In the genomic region with DNA sequence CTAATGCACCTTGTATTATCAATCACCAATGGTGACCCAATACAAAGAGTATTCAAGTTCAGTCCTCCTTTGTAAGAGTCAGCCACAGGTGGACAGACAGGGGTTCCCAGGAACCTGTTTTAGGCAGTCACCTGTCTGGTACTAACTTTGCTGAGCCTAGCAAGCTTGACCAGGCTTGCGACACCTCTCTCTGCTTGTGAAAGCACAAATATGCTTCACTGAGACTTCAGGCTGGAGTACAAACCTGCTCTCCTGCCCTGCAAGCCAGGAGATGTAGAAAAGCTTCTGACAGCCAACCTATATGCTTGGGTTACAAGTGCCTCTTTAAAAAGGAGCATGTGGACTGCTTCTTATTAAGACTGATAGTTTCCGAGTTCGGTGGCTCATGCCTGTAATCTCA, we compare ENCODE assay signal across 24 mouse cellular contexts. TPM values are rescaled to one million over a fixed set of nuclear protein-coding genes. Genes with fewer than 3 reads are reported as not detected.
DNase-seq lines count a peak whose midpoint lies in the region; ATAC-seq and TF ChIP-seq lines count a peak whose summit lies in the region.
"Had no signal": no experiment of that assay in that cellular context is flagged by ENCODE, and none has a peak within 500 bp of the region (broad histone marks: within the 10 kb centered on the region; RNA-seq: fewer than 3 reads in every experiment).

No protein-coding gene starts in this region.

- no peak for TF ChIP-seq EP300 in lung, postnatal 0 days (IDR thresholded peaks at IDR 0.05)
- no peak for TF ChIP-seq EP300 in stomach, postnatal 0 days (optimal IDR thresholded peaks at IDR 0.05)

- no peaks in the 10 kb centered on the region for H3K27me3 ChIP-seq in heart, embryonic 14.5 days (ENCODE audit: control insufficient read depth, insufficient read depth, low read length)
- H3K27me3 ChIP-seq in midbrain, embryonic 11.5 days (ENCODE audit: control insufficient read depth, insufficient read depth, low read length): no peaks in the 10 kb centered on the region
- no peaks in the 10 kb centered on the region for H3K27me3 ChIP-seq in midbrain, embryonic 16.5 days (ENCODE audit: control insufficient read depth, insufficient read depth, low read depth, low read length)
- H3K27me3 ChIP-seq in lung, postnatal 0 days (replicated peaks; ENCODE audit: insufficient read depth, low read length): no peaks in the 10 kb centered on the region
- H3K27me3 ChIP-seq in stomach, postnatal 0 days (ENCODE audit: control insufficient read depth, insufficient read depth, low read length): no peaks in the 10 kb centered on the region
- H3K27me3 ChIP-seq in hindbrain, embryonic 14.5 days (ENCODE audit: control insufficient read depth, insufficient read depth, low read length): no peaks in the 10 kb centered on the region
- H3K27me3 ChIP-seq: embryonic facial prominence, embryonic 13.5 days; forebrain, embryonic 12.5 days had no signal

- ATAC-seq in heart, embryonic 14.5 days (ENCODE audit: insufficient number of reproducible peaks, insufficient read depth, low FRiP score, low read depth): no peak
- no peak for ATAC-seq in midbrain, embryonic 11.5 days (ENCODE audit: low FRiP score)
- no peak for ATAC-seq in midbrain, embryonic 16.5 days
- ATAC-seq in lung, postnatal 0 days: peak; percentile 83
- ATAC-seq in stomach, postnatal 0 days (ENCODE audit: low FRiP score, low TSS enrichment): no peak
- no peak for ATAC-seq in hindbrain, embryonic 14.5 days (ENCODE audit: low FRiP score)

- TF ChIP-seq CTCF in lung, postnatal 0 days (IDR thresholded peaks at IDR 0.05): no peak
- no peak for TF ChIP-seq CTCF in stomach, postnatal 0 days (IDR thresholded peaks at IDR 0.05; ENCODE audit: low read depth)

- 32% methylated on average over 3 of the region's 3 CpGs for WGBS in heart, embryonic 14.5 days
- 89% methylated on average over 3 of the region's 3 CpGs for WGBS in midbrain, embryonic 11.5 days
- 93% methylated on average over 3 of the region's 3 CpGs for WGBS in midbrain, embryonic 16.5 days
- WGBS in lung, postnatal 0 days: 38% methylated on average over 3 of the region's 3 CpGs
- 48% methylated on average over 3 of the region's 3 CpGs for WGBS in stomach, postnatal 0 days
- 92% methylated on average over 3 of the region's 3 CpGs for WGBS in hindbrain, embryonic 14.5 days

- peaks cover 18 to 34% of the 10 kb centered on the region in 2 experiments for H3K4me1 ChIP-seq in heart, embryonic 14.5 days (ENCODE audit: control insufficient read depth in 2 of 2, insufficient read depth in 2 of 2, low read length in 2 of 2)
- H3K4me1 ChIP-seq in midbrain, embryonic 11.5 days (ENCODE audit: control insufficient read depth, insufficient read depth, low read length): no peaks in the 10 kb centered on the region
- no peaks in the 10 kb centered on the region for H3K4me1 ChIP-seq in midbrain, embryonic 16.5 days (ENCODE audit: control insufficient read depth, insufficient read depth, low read length)
- H3K4me1 ChIP-seq in lung, postnatal 0 days (ENCODE audit: insufficient read depth, low read depth, low read length): no peaks in the 10 kb centered on the region
- no peaks in the 10 kb centered on the region; the same call in 1 of the 2 replicates for H3K4me1 ChIP-seq in stomach, postnatal 0 days (replicated peaks; ENCODE audit: control insufficient read depth, insufficient read depth)
- H3K4me1 ChIP-seq in hindbrain, embryonic 14.5 days (replicated peaks; ENCODE audit: control insufficient read depth, insufficient read depth, low read length): no peaks in the 10 kb centered on the region
- H3K4me1 ChIP-seq: forebrain, embryonic 12.5 days; hindbrain, embryonic 10.5 days had no signal

- H3K9ac ChIP-seq in heart, embryonic 14.5 days (ENCODE audit: low read length): no peak overlapping the region
- no peak overlapping the region for H3K9ac ChIP-seq in midbrain, embryonic 11.5 days (ENCODE audit: low read length)
- no peak overlapping the region for H3K9ac ChIP-seq in midbrain, embryonic 16.5 days (ENCODE audit: low read depth, low read length)
- no peak overlapping the region for H3K9ac ChIP-seq in lung, postnatal 0 days (replicated peaks; ENCODE audit: low read depth)
- H3K9ac ChIP-seq in stomach, postnatal 0 days (ENCODE audit: low read length): no peak overlapping the region
- no peak overlapping the region for H3K9ac ChIP-seq in hindbrain, embryonic 14.5 days
- H3K9ac ChIP-seq: embryonic facial prominence, embryonic 13.5 days; forebrain, embryonic 12.5 days; liver, embryonic 14.5 days had no signal

- H3K4me3 ChIP-seq in heart, embryonic 14.5 days (ENCODE audit: control insufficient read depth in 1 of 2, insufficient read depth in 1 of 2, low read depth in 1 of 2, low read length in 2 of 2): no peak overlapping the region
- H3K4me3 ChIP-seq in midbrain, embryonic 11.5 days (ENCODE audit: low read depth, low read length): no peak overlapping the region
- no peak overlapping the region for H3K4me3 ChIP-seq in midbrain, embryonic 16.5 days (ENCODE audit: low read depth, low read length)
- no peak overlapping the region for H3K4me3 ChIP-seq in lung, postnatal 0 days (ENCODE audit: low read depth, low read length)
- H3K4me3 ChIP-seq in stomach, postnatal 0 days (ENCODE audit: low read depth, low read length): no peak overlapping the region
- no peak overlapping the region for H3K4me3 ChIP-seq in hindbrain, embryonic 14.5 days (replicated peaks; ENCODE audit: low read length)
- H3K4me3 ChIP-seq: embryonic facial prominence, embryonic 13.5 days; forebrain, embryonic 12.5 days; hindbrain, embryonic 10.5 days; myocyte had no signal

- no peaks in the 10 kb centered on the region for H3K9me3 ChIP-seq in heart, embryonic 14.5 days (ENCODE audit: control insufficient read depth, low read length)
- H3K9me3 ChIP-seq in midbrain, embryonic 11.5 days (ENCODE audit: control insufficient read depth, low read length): no peaks in the 10 kb centered on the region
- H3K9me3 ChIP-seq in midbrain, embryonic 16.5 days (replicated peaks; ENCODE audit: control insufficient read depth, low read length, poor library complexity, severe bottlenecking): no peaks in the 10 kb centered on the region
- H3K9me3 ChIP-seq in lung, postnatal 0 days (ENCODE audit: low read length): no peaks in the 10 kb centered on the region
- no peaks in the 10 kb centered on the region for H3K9me3 ChIP-seq in stomach, postnatal 0 days (ENCODE audit: control insufficient read depth, low read length)
- H3K9me3 ChIP-seq in hindbrain, embryonic 14.5 days (ENCODE audit: control insufficient read depth, low read length): no peaks in the 10 kb centered on the region
- H3K9me3 ChIP-seq: embryonic facial prominence, embryonic 13.5 days; forebrain, embryonic 12.5 days; hindbrain, embryonic 10.5 days had no signal

- H3K4me2 ChIP-seq in heart, embryonic 14.5 days (ENCODE audit: low read length): no peak overlapping the region
- H3K4me2 ChIP-seq in midbrain, embryonic 11.5 days: no peak overlapping the region
- no peak overlapping the region for H3K4me2 ChIP-seq in midbrain, embryonic 16.5 days (ENCODE audit: low read length)
- no peak overlapping the region for H3K4me2 ChIP-seq in lung, postnatal 0 days (replicated peaks; ENCODE audit: low read depth, low read length)
- no peak overlapping the region for H3K4me2 ChIP-seq in stomach, postnatal 0 days (replicated peaks; ENCODE audit: low read depth)
- H3K4me2 ChIP-seq in hindbrain, embryonic 14.5 days (replicated peaks): no peak overlapping the region
- H3K4me2 ChIP-seq: embryonic facial prominence, embryonic 13.5 days; forebrain, embryonic 12.5 days had no signal

- no peak for DNase-seq in heart, postnatal 4 days
- peak; percentile 14 for DNase-seq in midbrain, embryonic 11.5 days (ENCODE audit: low spot score, missing footprints)
- peak; percentile 73 for DNase-seq in lung, postnatal 0 days (ENCODE audit: low spot score)
- DNase-seq in stomach, postnatal 0 days (ENCODE audit: low spot score): no peak
- DNase-seq in hindbrain, embryonic 14.5 days (ENCODE audit: low spot score): no peak
- no peak for DNase-seq in kidney, postnatal 25 days
- DNase-seq: adrenal gland, postnatal 25 days; B cell, adult 2 months; cerebellum, adult 11 months; cerebellum, postnatal 10 days; heart, adult 18-20 months; kidney, adult 2 months; kidney, postnatal 14 days; midbrain, embryonic 14.5 days; spleen, adult 18-20 months; thymus, adult 18-20 months; thymus, postnatal 4 days had no signal

- no peaks in the 10 kb centered on the region for H3K36me3 ChIP-seq in heart, embryonic 14.5 days (ENCODE audit: control insufficient read depth, insufficient read depth, low read length)
- H3K36me3 ChIP-seq in midbrain, embryonic 11.5 days (ENCODE audit: control insufficient read depth, insufficient read depth, low read length): no peaks in the 10 kb centered on the region
- no peaks in the 10 kb centered on the region for H3K36me3 ChIP-seq in midbrain, embryonic 16.5 days (ENCODE audit: control insufficient read depth, insufficient read depth, low read length)
- H3K36me3 ChIP-seq in lung, postnatal 0 days (ENCODE audit: insufficient read depth, low read length): no peaks in the 10 kb centered on the region
- no peaks in the 10 kb centered on the region for H3K36me3 ChIP-seq in stomach, postnatal 0 days (ENCODE audit: control insufficient read depth, insufficient read depth, low read length)
- H3K36me3 ChIP-seq in hindbrain, embryonic 14.5 days (replicated peaks; ENCODE audit: control insufficient read depth, insufficient read depth): no peaks in the 10 kb centered on the region
- H3K36me3 ChIP-seq: embryonic facial prominence, embryonic 13.5 days; forebrain, embryonic 12.5 days; hindbrain, embryonic 10.5 days had no signal

- H3K27ac ChIP-seq in heart, embryonic 14.5 days (replicated peaks in 1 of 2; ENCODE audit: control insufficient read depth in 1 of 2, insufficient read depth in 1 of 2, low read depth in 2 of 2, low read length in 2 of 2): peak overlapping the region; percentile 36; a peak in 2 of 4 replicates
- no peak overlapping the region for H3K27ac ChIP-seq in midbrain, embryonic 11.5 days (ENCODE audit: low read depth, low read length)
- no peak overlapping the region for H3K27ac ChIP-seq in midbrain, embryonic 16.5 days (ENCODE audit: low read length)
- H3K27ac ChIP-seq in lung, postnatal 0 days (ENCODE audit: low read length): no peak overlapping the region
- H3K27ac ChIP-seq in stomach, postnatal 0 days (replicated peaks): 0 out of 2 replicates have a peak overlapping the region, but pooled peaks have one; percentile 56
- no peak overlapping the region for H3K27ac ChIP-seq in hindbrain, embryonic 14.5 days
- H3K27ac ChIP-seq: forebrain, embryonic 12.5 days; hindbrain, embryonic 10.5 days; liver, embryonic 14.5 days had no signal

RNA-seq across cellular contexts. Expression of a gene that starts 22.8 kb away (rescaled TPM):
- 69.5 and 71.1 TPM in 2 replicates for polyA plus RNA-seq in heart, embryonic 14.5 days (2014; fragmentation: Nextera tagmentation; extraction: Ambion mirVana)
- 100 to 1,000 TPM; 361 to 388 TPM for total RNA-seq in heart, postnatal 4 days (2021)
- 0.57 and 0.71 TPM in 2 replicates for polyA plus RNA-seq in midbrain, embryonic 11.5 days (2014; fragmentation: Nextera tagmentation; extraction: Ambion mirVana)
- polyA plus RNA-seq in midbrain, embryonic 16.5 days (2015; fragmentation: Nextera tagmentation; extraction: Ambion mirVana): 0.11 and 0.14 TPM in 2 replicates
- polyA plus RNA-seq in lung, postnatal 0 days (2015; fragmentation: Nextera tagmentation; extraction: Ambion mirVana): 5.5 and 7.0 TPM in 2 replicates
- 36.1 and 36.5 TPM in 2 replicates for polyA plus RNA-seq in stomach, postnatal 0 days (2015; fragmentation: Nextera tagmentation; extraction: Ambion mirVana)
- 0.35 and 0.42 TPM in 2 replicates for polyA plus RNA-seq in hindbrain, embryonic 14.5 days (2014; fragmentation: Nextera tagmentation; extraction: Ambion mirVana)
- polyA plus RNA-seq: myocyte had no signal

Comparison
In these comparisons a context has a peak if more than half of its experiments do, and no peak if none do; other contexts are left out.
1. H3K27ac ChIP-seq: peak in heart, embryonic 14.5 days (2 of 2) and stomach, postnatal 0 days (single experiment); none in midbrain, embryonic 11.5 days (single experiment), midbrain, embryonic 16.5 days (single experiment), lung, postnatal 0 days (single experiment) and hindbrain, embryonic 14.5 days (single experiment).
2. DNase-seq: peak in midbrain, embryonic 11.5 days (single experiment) and lung, postnatal 0 days (single experiment); none in heart, postnatal 4 days (single experiment), stomach, postnatal 0 days (single experiment), hindbrain, embryonic 14.5 days (single experiment) and kidney, postnatal 25 days (0 of 2).